Mouse (Mus musculus) kidney, adult 2 months (tissue): Measurements from ENCODE around the gene Il4ra.

ENCODE experiments used
- CTCF ChIP-seq: fragments of 200-500 bp; conservative IDR thresholded peaks from 2 replicates; pipeline ENCODE4 v1.5.1; 2011; ENCODE audit warnings: low read depth, mild to moderate bottlenecking, control low read depth, low read length, moderate library complexity, mixed read lengths; ENCODE audit not compliant: insufficient read depth, insufficient read length
- POLR2A ChIP-seq: fragments of 200-500 bp; IDR thresholded peaks from one replicate; pipeline ENCODE4 v1.6.1; 2011; ENCODE audit warnings: low read depth, low read length, control low read depth

GRCm38 (mm10) chr7:125615453-125615852 lies 63.5 kb downstream of the Il4ra start:
- TF ChIP-seq CTCF: no peak
- no peak for TF ChIP-seq POLR2A
